Mouse (Mus musculus): Measurements from ENCODE around the gene Tspan15.

DNA sequence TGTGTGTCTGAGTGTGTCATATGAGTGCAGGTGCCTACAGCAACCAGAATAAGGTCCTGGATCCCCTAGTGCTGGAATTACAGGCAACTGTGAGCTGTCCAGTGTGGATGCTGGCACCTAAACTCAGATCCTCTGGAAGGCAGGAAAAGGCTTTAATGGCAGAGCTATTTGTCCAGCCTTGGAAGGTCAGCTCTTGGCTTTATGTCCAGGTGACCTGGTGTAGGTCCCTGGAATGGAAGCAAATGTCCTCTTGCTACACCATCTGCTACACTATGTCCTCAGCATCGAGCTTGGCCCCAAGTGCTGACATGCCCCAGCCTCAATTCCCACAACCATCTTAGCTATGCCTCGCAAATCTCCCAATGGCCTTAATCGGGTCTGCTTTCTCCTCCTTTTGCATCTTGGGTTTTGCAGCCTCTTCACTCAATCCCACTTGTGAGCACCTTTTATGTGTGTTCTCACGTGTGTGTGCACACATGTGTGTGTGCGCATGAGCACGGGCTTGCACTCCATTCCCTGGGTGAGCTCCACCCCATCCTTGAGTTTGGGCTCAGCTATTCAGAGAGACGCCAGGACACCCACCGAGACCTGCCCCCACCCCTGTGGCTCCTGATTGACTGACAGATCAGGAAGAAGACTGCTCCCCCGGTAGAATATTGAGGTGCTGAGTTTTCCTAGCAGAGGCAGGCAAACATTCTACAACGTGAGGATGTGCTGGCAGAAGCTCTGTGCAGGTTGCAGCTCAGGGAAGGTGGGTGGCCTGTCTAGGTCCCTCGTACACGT, 83.4 kb downstream of the Tspan15 start:
- TF ChIP-seq CTCF (IDR thresholded peaks at IDR 0.05; ENCODE audit: extremely low read depth, insufficient read length, insufficient replicate concordance, low read depth, low read length) (no peak), POLR2A (IDR thresholded peaks at IDR 0.05; ENCODE audit: low read depth, low read length) (no peak)

Measured in small intestine, adult 2 months (tissue).